Mouse (Mus musculus): ENCODE measurements around the gene Pcnx2.

DNA sequence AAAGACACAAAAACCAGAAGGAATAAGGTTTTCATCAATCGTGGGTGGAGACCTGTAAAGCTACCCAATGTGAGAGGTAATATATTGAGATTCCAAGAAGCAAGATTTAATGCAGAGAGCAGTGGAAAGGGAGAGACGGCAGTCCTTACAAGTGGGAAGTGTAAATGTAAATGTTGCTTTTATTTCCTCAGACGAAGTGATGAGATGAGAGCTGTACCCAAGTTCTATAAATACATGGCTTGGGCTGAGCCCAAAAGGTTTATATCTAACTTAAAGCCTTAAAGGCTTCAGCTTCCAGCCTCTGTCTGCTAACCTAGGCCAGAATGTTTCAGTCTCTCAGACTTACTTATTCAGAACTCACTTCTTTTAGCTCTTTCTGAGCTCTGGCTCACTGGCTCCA lies 8.2 kb downstream of the Pcnx2 start:
- TF ChIP-seq POLR2A (IDR thresholded peaks at IDR 0.05; ENCODE audit: extremely low read depth, insufficient read depth, low read length) (no peak), CTCF (IDR thresholded peaks at IDR 0.05; ENCODE audit: extremely low read depth, insufficient read depth, low read length) (no peak)
